ENCODE assay signal across 14 mouse cellular contexts in genomic region chr13:36193484-36194113, GRCm38 (mm10).
DNase-seq lines count a peak whose midpoint lies in the region; ATAC-seq and TF ChIP-seq lines count a peak whose summit lies in the region.
"Had no signal": no experiment of that assay in that cellular context is flagged by ENCODE, and none has a peak within 500 bp of the region (broad histone marks: within the 10 kb centered on the region; RNA-seq: fewer than 3 reads in every experiment).

No protein-coding gene starts in this region.

- H3K4me1 ChIP-seq in forebrain, embryonic 13.5 days: peaks cover 8% of the 10 kb centered on the region
- H3K4me1 ChIP-seq in forebrain, embryonic 12.5 days: peaks cover 12% of the 10 kb centered on the region
- H3K4me1 ChIP-seq in neural tube, embryonic 11.5 days (ENCODE audit: control insufficient read depth, insufficient read depth, low read length): no peaks in the 10 kb centered on the region
- H3K4me1 ChIP-seq in neural tube, embryonic 15.5 days: no peaks in the 10 kb centered on the region
- no peaks in the 10 kb centered on the region for H3K4me1 ChIP-seq in hindbrain, postnatal 0 days (ENCODE audit: insufficient read depth, low read length)

- no peak overlapping the region for H3K9ac ChIP-seq in forebrain, embryonic 13.5 days
- no peak overlapping the region for H3K9ac ChIP-seq in forebrain, embryonic 12.5 days
- H3K9ac ChIP-seq in neural tube, embryonic 11.5 days (ENCODE audit: low read length): no peak overlapping the region
- H3K9ac ChIP-seq in neural tube, embryonic 15.5 days (replicated peaks): no peak overlapping the region
- no peak overlapping the region for H3K9ac ChIP-seq in hindbrain, postnatal 0 days (replicated peaks; ENCODE audit: low read length)
- H3K9ac ChIP-seq: limb, embryonic 12.5 days had no signal

- no peaks in the 10 kb centered on the region for H3K9me3 ChIP-seq in forebrain, embryonic 13.5 days (replicated peaks)
- H3K9me3 ChIP-seq in forebrain, embryonic 12.5 days: no peaks in the 10 kb centered on the region
- no peaks in the 10 kb centered on the region for H3K9me3 ChIP-seq in neural tube, embryonic 11.5 days (ENCODE audit: control insufficient read depth, low read length)
- H3K9me3 ChIP-seq in neural tube, embryonic 15.5 days (replicated peaks): no peaks in the 10 kb centered on the region
- H3K9me3 ChIP-seq in hindbrain, postnatal 0 days (ENCODE audit: low read length): no peaks in the 10 kb centered on the region
- H3K9me3 ChIP-seq: limb, embryonic 12.5 days had no signal

- peak overlapping the region; percentile 21; the same call in 1 of the 2 replicates for H3K27ac ChIP-seq in forebrain, embryonic 13.5 days
- no peak overlapping the region for H3K27ac ChIP-seq in forebrain, embryonic 12.5 days
- H3K27ac ChIP-seq in neural tube, embryonic 11.5 days (ENCODE audit: low read depth, low read length): no peak overlapping the region
- H3K27ac ChIP-seq in neural tube, embryonic 15.5 days (replicated peaks): no peak overlapping the region
- peak overlapping the region; percentile 22; the same call in 1 of the 2 replicates for H3K27ac ChIP-seq in hindbrain, postnatal 0 days
- H3K27ac ChIP-seq: limb, embryonic 12.5 days had no signal

- no peak overlapping the region for H3K4me3 ChIP-seq in forebrain, embryonic 13.5 days
- no peak overlapping the region for H3K4me3 ChIP-seq in forebrain, embryonic 12.5 days (replicated peaks)
- no peak overlapping the region for H3K4me3 ChIP-seq in neural tube, embryonic 11.5 days (ENCODE audit: low read depth, low read length)
- no peak overlapping the region for H3K4me3 ChIP-seq in neural tube, embryonic 15.5 days (replicated peaks)
- no peak overlapping the region for H3K4me3 ChIP-seq in hindbrain, postnatal 0 days (ENCODE audit: low read length)
- H3K4me3 ChIP-seq: limb, embryonic 12.5 days had no signal

- 73% methylated on average over 5 of the region's 5 CpGs for WGBS in forebrain, embryonic 13.5 days
- 69% methylated on average over 5 of the region's 5 CpGs for WGBS in forebrain, embryonic 12.5 days
- 62% methylated on average over 5 of the region's 5 CpGs for WGBS in neural tube, embryonic 11.5 days
- 48% methylated on average over 5 of the region's 5 CpGs for WGBS in neural tube, embryonic 15.5 days
- WGBS in hindbrain, postnatal 0 days: 53% methylated on average over 5 of the region's 5 CpGs

- H3K36me3 ChIP-seq in forebrain, embryonic 13.5 days (ENCODE audit: poor library complexity, severe bottlenecking): no peaks in the 10 kb centered on the region
- no peaks in the 10 kb centered on the region for H3K36me3 ChIP-seq in forebrain, embryonic 12.5 days (replicated peaks)
- no peaks in the 10 kb centered on the region for H3K36me3 ChIP-seq in neural tube, embryonic 11.5 days (ENCODE audit: control insufficient read depth, insufficient read depth, low read length)
- no peaks in the 10 kb centered on the region for H3K36me3 ChIP-seq in neural tube, embryonic 15.5 days
- H3K36me3 ChIP-seq in hindbrain, postnatal 0 days (ENCODE audit: insufficient read depth, low read length): no peaks in the 10 kb centered on the region
- H3K36me3 ChIP-seq: limb, embryonic 12.5 days had no signal

- no peak overlapping the region for H3K4me2 ChIP-seq in forebrain, embryonic 13.5 days
- H3K4me2 ChIP-seq in forebrain, embryonic 12.5 days: no peak overlapping the region
- H3K4me2 ChIP-seq in neural tube, embryonic 11.5 days (ENCODE audit: low read depth): no peak overlapping the region
- H3K4me2 ChIP-seq in neural tube, embryonic 15.5 days: no peak overlapping the region
- no peak overlapping the region for H3K4me2 ChIP-seq in hindbrain, postnatal 0 days (ENCODE audit: low read depth, low read length)
- H3K4me2 ChIP-seq: limb, embryonic 12.5 days had no signal

- no peaks in the 10 kb centered on the region for H3K27me3 ChIP-seq in forebrain, embryonic 13.5 days
- H3K27me3 ChIP-seq in forebrain, embryonic 12.5 days: no peaks in the 10 kb centered on the region
- H3K27me3 ChIP-seq in neural tube, embryonic 11.5 days (ENCODE audit: control insufficient read depth, insufficient read depth, low read length): no peaks in the 10 kb centered on the region
- H3K27me3 ChIP-seq in neural tube, embryonic 15.5 days (replicated peaks): no peaks in the 10 kb centered on the region
- H3K27me3 ChIP-seq in hindbrain, postnatal 0 days (ENCODE audit: insufficient read depth, low read length): no peaks in the 10 kb centered on the region
- H3K27me3 ChIP-seq: limb, embryonic 12.5 days had no signal

- ATAC-seq in forebrain, embryonic 13.5 days: peak; percentile 82
- no peak for ATAC-seq in forebrain, embryonic 12.5 days (ENCODE audit: low FRiP score)
- peak; percentile 78 for ATAC-seq in neural tube, embryonic 11.5 days (ENCODE audit: insufficient read depth, low FRiP score, low TSS enrichment)
- no peak for ATAC-seq in neural tube, embryonic 15.5 days (ENCODE audit: low FRiP score)
- peak; percentile 51; the same call in 1 of the 2 replicates for ATAC-seq in hindbrain, postnatal 0 days
- ATAC-seq in granulocyte monocyte progenitor cell, adult 5-6 weeks (replicated peaks; ENCODE audit: poor library complexity, severe bottlenecking): no peak

- DNase-seq in neural tube, embryonic 11.5 days (ENCODE audit: low spot score): peak; percentile 46
- peak; percentile 34 for DNase-seq in hindbrain, postnatal 0 days (ENCODE audit: low spot score)
- DNase-seq in retina, embryonic 14.5 days (ENCODE audit: low spot score): peak; percentile 49
- no peak for DNase-seq in T-cell, adult 2 months (ENCODE audit: low spot score)
- DNase-seq: adrenal gland, postnatal 14 days; B cell, adult 2 months; cerebellum, postnatal 36 days; kidney, postnatal 10 days; lung, postnatal 4 days had no signal

- no peak for TF ChIP-seq CTCF in hindbrain, postnatal 0 days (IDR thresholded peaks at IDR 0.05; ENCODE audit: low read depth)

Comparison
In these comparisons a context has a peak if more than half of its experiments do, and no peak if none do; other contexts are left out.
1. ATAC-seq: peak in forebrain, embryonic 13.5 days (single experiment), neural tube, embryonic 11.5 days (single experiment) and hindbrain, postnatal 0 days (single experiment); none in forebrain, embryonic 12.5 days (single experiment), neural tube, embryonic 15.5 days (single experiment) and granulocyte monocyte progenitor cell, adult 5-6 weeks (single experiment).
2. H3K27ac ChIP-seq: peak in forebrain, embryonic 13.5 days (single experiment) and hindbrain, postnatal 0 days (single experiment); none in forebrain, embryonic 12.5 days (single experiment), neural tube, embryonic 11.5 days (single experiment) and neural tube, embryonic 15.5 days (single experiment).